Mouse (Mus musculus) heart, postnatal 0 days (tissue): ENCODE results near the gene Itgam.
"Not testable (repeated sequence)": the region's sequence is repeated elsewhere in the genome, so short reads cannot be mapped to it uniquely, and the experiment has no call there.

Source experiments
- CTCF ChIP-seq: IDR thresholded peaks from 2 replicates; pipeline ENCODE4 v1.5.1; 2016; ENCODE audit warnings: antibody characterized with exemption, control low read depth, low read depth
- EP300 ChIP-seq: IDR thresholded peaks from 2 replicates; pipeline ENCODE4 v1.6.1; 2016; ENCODE audit warnings: antibody characterized with exemption, low read depth

DNA sequence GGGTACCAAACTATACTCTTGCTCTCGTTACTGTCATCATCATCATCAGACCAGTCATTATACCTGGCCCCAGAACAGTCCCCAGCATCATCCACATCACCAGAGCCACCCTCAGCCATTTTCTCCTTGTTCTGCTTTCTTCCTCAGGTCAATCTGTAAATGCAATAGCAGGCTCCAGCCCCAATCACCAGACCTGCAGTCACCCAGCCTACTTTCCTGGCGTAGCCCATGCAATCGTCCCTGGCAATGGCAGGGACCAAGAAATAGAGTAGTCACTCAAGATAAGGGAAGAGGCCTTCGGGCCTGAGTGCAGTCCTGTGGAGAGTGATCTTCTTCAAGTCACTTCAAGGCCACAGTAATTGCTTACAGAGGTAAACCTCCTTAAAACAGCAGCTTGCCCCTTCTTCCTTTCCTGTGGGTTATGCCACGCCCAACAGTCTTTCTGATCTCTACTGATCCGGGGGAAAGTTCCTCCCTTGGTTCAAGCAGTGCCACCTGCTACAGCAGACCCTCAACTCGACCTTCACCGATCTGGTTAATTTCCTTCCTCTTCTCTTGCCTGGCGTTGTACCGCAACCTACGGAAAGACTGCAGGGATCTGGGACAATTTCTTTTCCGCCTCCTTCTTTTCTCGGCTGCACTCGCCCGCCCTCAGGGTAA, 20.1 kb upstream of the Itgam start:
- not testable (repeated sequence) for TF ChIP-seq CTCF, EP300
